Mouse (Mus musculus) cerebellum, adult 2 months (tissue): ENCODE results near the gene Cdkn2aipnl.

Experiments
- CTCF ChIP-seq: fragments of 200-500 bp; IDR thresholded peaks from 2 replicates; pipeline ENCODE4 v1.5.1; 2011; ENCODE audit warnings: low read depth, mild to moderate bottlenecking, control low read depth, low read length, moderate library complexity, borderline replicate concordance; ENCODE audit not compliant: insufficient read depth
- POLR2A ChIP-seq: fragments of 200-500 bp; IDR thresholded peaks from 2 replicates; pipeline ENCODE4 v1.6.1; 2011; ENCODE audit warnings: low read length, control low read depth, borderline replicate concordance; ENCODE audit not compliant: insufficient read depth

DNA sequence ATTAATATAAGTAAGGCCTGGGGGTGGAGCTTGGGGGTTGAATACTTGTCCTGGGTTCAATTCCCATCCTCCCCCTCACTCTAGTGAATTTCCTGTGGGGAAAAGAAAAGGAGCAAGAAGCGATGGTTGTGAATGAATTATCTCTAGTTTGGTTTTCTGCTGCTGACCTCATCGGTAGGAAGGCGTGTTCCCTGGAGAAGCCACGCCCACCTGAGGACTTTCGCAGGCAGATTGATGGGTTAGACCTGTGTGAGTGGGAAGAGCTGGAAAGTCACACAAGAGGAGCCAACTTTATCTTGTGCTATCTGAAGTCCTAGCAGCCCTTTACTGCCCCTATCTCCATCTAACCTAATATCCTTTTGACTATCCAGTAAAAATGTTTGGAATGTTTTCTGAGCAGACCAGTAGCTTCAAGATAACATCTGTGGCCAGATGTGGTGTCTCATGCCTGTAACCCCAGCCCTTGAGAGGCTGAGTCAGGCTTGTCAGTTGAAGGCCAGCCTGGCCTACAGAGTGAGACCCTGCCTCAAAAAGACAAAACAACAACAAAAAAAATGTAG lies 15.5 kb upstream of the Cdkn2aipnl start:
- TF ChIP-seq CTCF (no peak), POLR2A (no peak)
